ENCODE assay signal across 11 mouse cellular contexts in genomic region chr4:57258159-57259035, GRCm38 (mm10). TPM values are rescaled to one million over a fixed set of nuclear protein-coding genes. Genes with fewer than 3 reads are reported as not detected.
DNase-seq lines count a peak whose midpoint lies in the region; ATAC-seq lines count a peak whose summit lies in the region.
"Had no signal": no experiment of that assay in that cellular context is flagged by ENCODE, and none has a peak within 500 bp of the region (broad histone marks: within the 10 kb centered on the region; RNA-seq: fewer than 3 reads in every experiment).

No protein-coding gene starts in this region.

- no peaks in the 10 kb centered on the region for H3K36me3 ChIP-seq in neural tube, embryonic 15.5 days
- no peaks in the 10 kb centered on the region for H3K36me3 ChIP-seq in forebrain, embryonic 13.5 days (ENCODE audit: poor library complexity, severe bottlenecking)
- peaks cover 3% of the 10 kb centered on the region; the same call in 1 of the 2 replicates for H3K36me3 ChIP-seq in limb, embryonic 13.5 days

- H3K9ac ChIP-seq in neural tube, embryonic 15.5 days (replicated peaks): no peak overlapping the region
- H3K9ac ChIP-seq in forebrain, embryonic 13.5 days: no peak overlapping the region
- H3K9ac ChIP-seq in limb, embryonic 13.5 days: no peak overlapping the region

- peaks cover 15% of the 10 kb centered on the region for H3K4me1 ChIP-seq in neural tube, embryonic 15.5 days
- peaks cover 11% of the 10 kb centered on the region for H3K4me1 ChIP-seq in forebrain, embryonic 13.5 days
- peaks cover 40% of the 10 kb centered on the region for H3K4me1 ChIP-seq in limb, embryonic 13.5 days

- no peak overlapping the region for H3K4me3 ChIP-seq in neural tube, embryonic 15.5 days (replicated peaks)
- no peak overlapping the region for H3K4me3 ChIP-seq in forebrain, embryonic 13.5 days
- no peak overlapping the region for H3K4me3 ChIP-seq in limb, embryonic 13.5 days

- 50% methylated on average over 14 of the region's 14 CpGs for WGBS in neural tube, embryonic 15.5 days
- WGBS in forebrain, embryonic 13.5 days: 32% methylated on average over 14 of the region's 14 CpGs
- WGBS in limb, embryonic 13.5 days: 48% methylated on average over 14 of the region's 14 CpGs

- no peaks in the 10 kb centered on the region for H3K9me3 ChIP-seq in neural tube, embryonic 15.5 days (replicated peaks)
- H3K9me3 ChIP-seq in forebrain, embryonic 13.5 days (replicated peaks): no peaks in the 10 kb centered on the region
- no peaks in the 10 kb centered on the region for H3K9me3 ChIP-seq in limb, embryonic 13.5 days

- H3K27ac ChIP-seq in neural tube, embryonic 15.5 days (replicated peaks): no peak overlapping the region; the same call in 1 of the 2 replicates
- no peak overlapping the region for H3K27ac ChIP-seq in forebrain, embryonic 13.5 days
- peak overlapping the region; percentile 40; the same call in 1 of the 2 replicates for H3K27ac ChIP-seq in limb, embryonic 13.5 days

- ATAC-seq in neural tube, embryonic 15.5 days (ENCODE audit: low FRiP score): no peak; the same call in 1 of the 2 replicates
- ATAC-seq in forebrain, embryonic 13.5 days: 0 out of 2 replicates have a peak, but pooled peaks have one; percentile 27
- ATAC-seq in limb, embryonic 13.5 days (ENCODE audit: low FRiP score, low read depth): no peak; the same call in 1 of the 2 replicates

- DNase-seq in neural tube, embryonic 10.5 days (ENCODE audit: extremely low spot score, low spot score): peak; percentile 27
- DNase-seq in lung, postnatal 10 days: no peak
- DNase-seq in adrenal gland, postnatal 4 days (ENCODE audit: low spot score in 2 of 2): no peak
- no peak for DNase-seq in thymus, postnatal 25 days
- DNase-seq: cerebellum, adult 11-12 months; heart, postnatal 14 days; kidney, postnatal 4 days; spleen, adult 18-20 months had no signal

- no peaks in the 10 kb centered on the region for H3K27me3 ChIP-seq in neural tube, embryonic 15.5 days (replicated peaks)
- H3K27me3 ChIP-seq in forebrain, embryonic 13.5 days: no peaks in the 10 kb centered on the region
- H3K27me3 ChIP-seq in limb, embryonic 13.5 days: no peaks in the 10 kb centered on the region

- no peak overlapping the region for H3K4me2 ChIP-seq in neural tube, embryonic 15.5 days
- H3K4me2 ChIP-seq in forebrain, embryonic 13.5 days: no peak overlapping the region
- no peak overlapping the region for H3K4me2 ChIP-seq in limb, embryonic 13.5 days (replicated peaks)

RNA-seq across cellular contexts. Expression of gene Ptpn3, which starts 43.2 kb away (rescaled TPM):
- polyA plus RNA-seq in neural tube, embryonic 15.5 days (2015; fragmentation: Nextera tagmentation; extraction: Ambion mirVana): 3.9 and 5.0 TPM in 2 replicates
- 0.63 and 1.1 TPM in 2 replicates for polyA plus RNA-seq in forebrain, embryonic 13.5 days (2015; fragmentation: Nextera tagmentation; extraction: Ambion mirVana)
- polyA plus RNA-seq in limb, embryonic 13.5 days (2015; fragmentation: Nextera tagmentation; extraction: Ambion mirVana): 3.4 and 3.5 TPM in 2 replicates
- total RNA-seq in adrenal gland, postnatal 4 days (2021): 10 to 100 TPM; 29.0 to 34.7 TPM
